In the genomic region with DNA sequence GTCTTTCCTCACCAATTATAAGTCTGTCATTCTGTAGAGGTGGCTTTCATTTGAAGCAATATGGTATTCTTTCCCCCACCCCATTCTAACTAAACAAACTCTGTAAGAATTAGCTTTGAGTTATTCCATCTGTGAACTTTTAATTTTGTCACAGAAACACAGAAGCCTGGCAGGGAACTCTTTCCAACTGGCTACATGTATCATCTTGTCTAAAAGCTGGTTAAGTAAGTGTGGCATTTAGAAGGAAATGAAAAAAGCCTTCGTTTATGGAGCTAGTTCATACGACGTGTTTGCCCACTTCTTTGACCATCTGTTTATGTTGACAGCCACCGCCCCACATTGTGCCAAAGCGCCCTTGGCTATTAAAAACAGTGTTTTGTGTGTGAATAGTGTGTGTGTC, we compare ENCODE assay signal across 23 mouse cellular contexts.
A peak's percentile ranks its signal among the peaks of the same experiment; 100 is the strongest.
DNase-seq lines count a peak whose midpoint lies in the region; ATAC-seq and TF ChIP-seq lines count a peak whose summit lies in the region.
"Had no signal": no experiment of that assay in that cellular context is flagged by ENCODE, and none has a peak within 500 bp of the region (broad histone marks: within the 10 kb centered on the region; RNA-seq: fewer than 3 reads in every experiment).

No protein-coding gene starts in this region.

- no peak overlapping the region for H3K9ac ChIP-seq in forebrain, embryonic 15.5 days (replicated peaks)
- H3K9ac ChIP-seq in lung, embryonic 15.5 days: no peak overlapping the region
- H3K9ac ChIP-seq in forebrain, postnatal 0 days: no peak overlapping the region
- H3K9ac ChIP-seq: heart, embryonic 15.5 days; kidney, embryonic 15.5 days; liver, embryonic 14.5 days; neural tube, embryonic 15.5 days; stomach, embryonic 15.5 days had no signal

- no peak for TF ChIP-seq CTCF in brain, embryonic 14.5 days (IDR thresholded peaks at IDR 0.05; ENCODE audit: borderline replicate concordance, extremely low read depth, insufficient read depth, insufficient read length)
- no peak for TF ChIP-seq CTCF in forebrain, postnatal 0 days (IDR thresholded peaks at IDR 0.05; ENCODE audit: low read depth)

- H3K27me3 ChIP-seq in forebrain, embryonic 15.5 days: no peaks in the 10 kb centered on the region
- no peaks in the 10 kb centered on the region for H3K27me3 ChIP-seq in forebrain, embryonic 10.5 days (ENCODE audit: poor library complexity, severe bottlenecking)
- no peaks in the 10 kb centered on the region for H3K27me3 ChIP-seq in lung, embryonic 15.5 days
- no peaks in the 10 kb centered on the region for H3K27me3 ChIP-seq in forebrain, postnatal 0 days (ENCODE audit: insufficient read depth, low read length)
- H3K27me3 ChIP-seq: heart, embryonic 15.5 days; kidney, embryonic 15.5 days; neural tube, embryonic 15.5 days; stomach, embryonic 15.5 days had no signal

- H3K27ac ChIP-seq in forebrain, embryonic 15.5 days (replicated peaks): peak overlapping the region; percentile 4; the same call in 1 of the 2 replicates
- H3K27ac ChIP-seq in forebrain, embryonic 10.5 days: no peak overlapping the region
- H3K27ac ChIP-seq in lung, embryonic 15.5 days: no peak overlapping the region
- no peak overlapping the region for H3K27ac ChIP-seq in forebrain, postnatal 0 days (ENCODE audit: low read depth, low read length)
- H3K27ac ChIP-seq: heart, embryonic 10.5 days; heart, embryonic 15.5 days; kidney, embryonic 15.5 days; liver, embryonic 14.5 days; neural tube, embryonic 15.5 days; stomach, embryonic 15.5 days had no signal

- H3K4me1 ChIP-seq in forebrain, embryonic 15.5 days: peaks cover 20% of the 10 kb centered on the region
- peaks cover 8% of the 10 kb centered on the region for H3K4me1 ChIP-seq in forebrain, embryonic 10.5 days
- no peaks in the 10 kb centered on the region for H3K4me1 ChIP-seq in lung, embryonic 15.5 days
- H3K4me1 ChIP-seq in forebrain, postnatal 0 days (ENCODE audit: insufficient read depth): 0 out of 2 replicates have a peak, but pooled peaks cover 5% of the 10 kb centered on the region
- H3K4me1 ChIP-seq: heart, embryonic 10.5 days; heart, embryonic 15.5 days; neural tube, embryonic 15.5 days; stomach, embryonic 15.5 days had no signal

- DNase-seq in forebrain, embryonic 10.5 days (ENCODE audit: extremely low spot score, low spot score): no peak
- DNase-seq in lung, postnatal 36 days: no peak
- peak; percentile 84 for DNase-seq in brain, embryonic 14.5 days (ENCODE audit: low read depth)
- DNase-seq in forebrain, postnatal 0 days: peak; percentile 75
- DNase-seq in gastrocnemius, postnatal 10 days: no peak
- DNase-seq: adrenal gland, postnatal 14 days; cerebellum, adult 2 months; cerebellum, postnatal 36 days; kidney, adult 18-20 months; kidney, postnatal 36 days; liver; midbrain, embryonic 14.5 days; right cerebral cortex, postnatal 25 days had no signal

- H3K36me3 ChIP-seq in forebrain, embryonic 15.5 days: no peaks in the 10 kb centered on the region
- no peaks in the 10 kb centered on the region for H3K36me3 ChIP-seq in forebrain, embryonic 10.5 days (replicated peaks)
- H3K36me3 ChIP-seq in lung, embryonic 15.5 days: no peaks in the 10 kb centered on the region
- H3K36me3 ChIP-seq in forebrain, postnatal 0 days (ENCODE audit: insufficient read depth): no peaks in the 10 kb centered on the region
- H3K36me3 ChIP-seq: heart, embryonic 10.5 days; heart, embryonic 15.5 days; kidney, embryonic 15.5 days; neural tube, embryonic 15.5 days; stomach, embryonic 15.5 days had no signal

- H3K9me3 ChIP-seq in forebrain, embryonic 15.5 days: no peaks in the 10 kb centered on the region; the same call in 1 of the 2 replicates
- H3K9me3 ChIP-seq in forebrain, embryonic 10.5 days: no peaks in the 10 kb centered on the region
- no peaks in the 10 kb centered on the region for H3K9me3 ChIP-seq in lung, embryonic 15.5 days
- H3K9me3 ChIP-seq in forebrain, postnatal 0 days (ENCODE audit: low read length): no peaks in the 10 kb centered on the region
- H3K9me3 ChIP-seq: heart, embryonic 10.5 days; heart, embryonic 15.5 days; kidney, embryonic 15.5 days; neural tube, embryonic 15.5 days; stomach, embryonic 15.5 days had no signal

- peak; percentile 81 for ATAC-seq in forebrain, embryonic 15.5 days (replicated peaks)
- peak; percentile 42; the same call in 1 of the 2 replicates for ATAC-seq in lung, embryonic 15.5 days (ENCODE audit: borderline replicate concordance, extremely low read depth, low FRiP score, low TSS enrichment)
- ATAC-seq in forebrain, postnatal 0 days: peak; percentile 73
- ATAC-seq: CD4-positive, CD25-positive, alpha-beta regulatory T cell, adult 4 months; hindbrain, embryonic 16.5 days had no signal

- WGBS in forebrain, embryonic 15.5 days: 56% methylated on average over 5 of the region's 5 CpGs
- WGBS in forebrain, embryonic 10.5 days: 93% methylated on average over 5 of the region's 5 CpGs
- 47% methylated on average over 5 of the region's 5 CpGs for WGBS in lung, embryonic 15.5 days
- 50% methylated on average over 5 of the region's 5 CpGs for WGBS in forebrain, postnatal 0 days

- no peak for TF ChIP-seq POLR2A in brain, embryonic 14.5 days (IDR thresholded peaks at IDR 0.05; ENCODE audit: borderline replicate concordance, extremely low read depth, insufficient read depth, insufficient read length, poor library complexity, severe bottlenecking)

- no peak overlapping the region for H3K4me3 ChIP-seq in forebrain, embryonic 15.5 days
- H3K4me3 ChIP-seq in forebrain, embryonic 10.5 days: no peak overlapping the region
- no peak overlapping the region for H3K4me3 ChIP-seq in lung, embryonic 15.5 days
- no peak overlapping the region for H3K4me3 ChIP-seq in forebrain, postnatal 0 days (ENCODE audit: low read depth, low read length)
- H3K4me3 ChIP-seq: heart, embryonic 10.5 days; heart, embryonic 15.5 days; kidney, embryonic 15.5 days; neural tube, embryonic 15.5 days; stomach, embryonic 15.5 days had no signal

- no peak overlapping the region for H3K4me2 ChIP-seq in forebrain, embryonic 15.5 days (replicated peaks)
- H3K4me2 ChIP-seq in lung, embryonic 15.5 days: no peak overlapping the region
- no peak overlapping the region for H3K4me2 ChIP-seq in forebrain, postnatal 0 days (ENCODE audit: low read depth)
- H3K4me2 ChIP-seq: heart, embryonic 15.5 days; kidney, embryonic 15.5 days; neural tube, embryonic 15.5 days; stomach, embryonic 15.5 days had no signal

Comparison
In these comparisons a context has a peak if more than half of its experiments do, and no peak if none do; other contexts are left out.
1. DNase-seq: peak in brain, embryonic 14.5 days (single experiment) and forebrain, postnatal 0 days (single experiment); none in forebrain, embryonic 10.5 days (single experiment), lung, postnatal 36 days (single experiment) and gastrocnemius, postnatal 10 days (single experiment).
2. Peak in every context shown above with its lines, with median percentiles within 50 percentile points of each other: ATAC-seq.